Mouse (Mus musculus) megakaryocyte, embryonic 14.5 days (primary cell): ENCODE data around the gene Larp1b. TPM values are rescaled to one million over a fixed set of nuclear protein-coding genes. Genes with fewer than 3 reads are reported as not detected.

ENCODE experiments used
- H3K27me3 ChIP-seq: replicated peaks from 2 replicates; pipeline ENCODE3; 2012; ENCODE audit warnings: inconsistent platforms
- H3K36me3 ChIP-seq: replicated peaks from 2 replicates; pipeline ENCODE3; 2012; ENCODE audit warnings: low read length, inconsistent platforms, mixed read lengths
- H3K4me1 ChIP-seq: 2 replicates; pipeline ENCODE4 v1.6.1; 2012; ENCODE audit warnings: inconsistent platforms
- H3K4me3 ChIP-seq: replicated peaks from 2 replicates; pipeline ENCODE3; 2012; ENCODE audit warnings: moderate library complexity, mild to moderate bottlenecking, inconsistent platforms
- H3K9me3 ChIP-seq: 2 replicates; pipeline ENCODE4 v1.6.1; 2012; ENCODE audit warnings: inconsistent platforms
- FLI1 ChIP-seq: IDR thresholded peaks from 2 replicates; pipeline ENCODE4 v1.6.1; 2012; ENCODE audit warnings: low read length, inconsistent platforms, mixed read lengths
- GATA1 ChIP-seq: IDR thresholded peaks from 3 replicates; pipeline ENCODE4 v1.6.1; 2012; ENCODE audit warnings: mixed read lengths, low read length, inconsistent platforms, borderline replicate concordance
- polyA plus RNA-seq: library from polyadenylated mRNA; stranded (reverse); fragments of >175 nt; gene quantifications from 2 replicates; pipeline ENCODE4 v1.2.3, GENCODE M21; 2012; ENCODE audit warnings: low replicate concordance; ENCODE audit not compliant: insufficient read depth

Larp1b gene
- polyA plus RNA-seq, 1 experiment = 31.6 TPM

GRCm38 (mm10) chr3:41047838-41048237 lies 98.2 kb downstream of the Larp1b start:
- Histone ChIP-seq H3K27me3 (peaks cover 2% of the 10 kb centered on the region), H3K4me3 (no peak overlapping the region)
- TF ChIP-seq GATA1 (no peak), FLI1 (no peak)

GRCm38 (mm10) chr3:41053334-41053733 lies 103.7 kb downstream of the Larp1b start:
- Histone ChIP-seq H3K4me3 (no peak overlapping the region), H3K27me3 (peaks cover 11% of the 10 kb centered on the region), H3K4me1 (peaks cover 1% of the 10 kb centered on the region; the same call in 1 of the 2 replicates), H3K9me3 (peaks cover 11% of the 10 kb centered on the region), H3K36me3 (no peaks in the 10 kb centered on the region)
- TF ChIP-seq GATA1 = no peak
- no peak for TF ChIP-seq FLI1

More at GRCm38 (mm10) chr3:41047838-41048237, 98.2 kb downstream of the Larp1b start:
- Histone ChIP-seq H3K4me1 (peaks cover 14% of the 10 kb centered on the region), H3K9me3 (no peaks in the 10 kb centered on the region), H3K36me3 (no peaks in the 10 kb centered on the region)

- H3K9me3 ChIP-seq = peaks cover 11% of the 10 kb centered on the region
- H3K27me3 ChIP-seq = peaks cover 5% of the 10 kb centered on the region
- no peak overlapping the region for H3K4me3 ChIP-seq
- H3K4me1 ChIP-seq = peaks cover 6% of the 10 kb centered on the region
- no peak for TF ChIP-seq GATA1
- H3K36me3 ChIP-seq = peaks cover 3% of the 10 kb centered on the region
These were observed 108.8 kb downstream of the Larp1b start for GRCm38 (mm10) chr3:41058395-41058794.

- Histone ChIP-seq H3K36me3 (peaks cover 11% of the 10 kb centered on the region), H3K9me3 (peaks cover 8% of the 10 kb centered on the region), H3K27me3 (peaks cover 5% of the 10 kb centered on the region), H3K4me1 (peaks cover 9% of the 10 kb centered on the region), H3K4me3 (no peak overlapping the region)
- TF ChIP-seq GATA1 (no peak), FLI1 (no peak)
These were observed 109.6 kb downstream of the Larp1b start for GRCm38 (mm10) chr3:41059249-41059648.

GRCm38 (mm10) chr3:41061831-41062565 lies 112.4 kb downstream of the Larp1b start:
- TF ChIP-seq FLI1 (no peak), GATA1 (no peak)
- Histone ChIP-seq H3K9me3 (no peaks in the 10 kb centered on the region), H3K4me3 (no peak overlapping the region), H3K36me3 (peaks cover 36% of the 10 kb centered on the region), H3K4me1 (peaks cover 16% of the 10 kb centered on the region), H3K27me3 (peaks cover 2% of the 10 kb centered on the region)

GRCm38 (mm10) chr3:41062758-41063157 lies 113.1 kb downstream of the Larp1b start:
- Histone ChIP-seq H3K4me1 (peaks cover 22% of the 10 kb centered on the region), H3K36me3 (peaks cover 44% of the 10 kb centered on the region), H3K9me3 (no peaks in the 10 kb centered on the region), H3K27me3 (peaks cover 2% of the 10 kb centered on the region), H3K4me3 (no peak overlapping the region)
- no peak for TF ChIP-seq GATA1

- H3K4me3 ChIP-seq = no peak overlapping the region
- no peaks in the 10 kb centered on the region for H3K9me3 ChIP-seq
- TF ChIP-seq FLI1 = no peak
- no peak for TF ChIP-seq GATA1
- peaks cover 22% of the 10 kb centered on the region for H3K4me1 ChIP-seq
- peaks cover 69% of the 10 kb centered on the region for H3K36me3 ChIP-seq
- no peaks in the 10 kb centered on the region for H3K27me3 ChIP-seq
These were observed 115.7 kb downstream of the Larp1b start for GRCm38 (mm10) chr3:41065320-41065719.

GRCm38 (mm10) chr3:41070519-41070918 lies 120.9 kb downstream of the Larp1b start:
- no peaks in the 10 kb centered on the region for H3K27me3 ChIP-seq
- TF ChIP-seq GATA1 = no peak
- no peak for TF ChIP-seq FLI1
- no peak overlapping the region for H3K4me3 ChIP-seq
- H3K4me1 ChIP-seq = peaks cover 24% of the 10 kb centered on the region
- peaks cover 59% of the 10 kb centered on the region for H3K36me3 ChIP-seq
- H3K9me3 ChIP-seq = no peaks in the 10 kb centered on the region

- Histone ChIP-seq H3K4me1 (peaks cover 22% of the 10 kb centered on the region), H3K36me3 (peaks cover 26% of the 10 kb centered on the region), H3K9me3 (no peaks in the 10 kb centered on the region), H3K4me3 (no peak overlapping the region), H3K27me3 (no peaks in the 10 kb centered on the region)
- TF ChIP-seq FLI1 (no peak), GATA1 (no peak)
These were observed 125.7 kb downstream of the Larp1b start for GRCm38 (mm10) chr3:41075376-41075775.

GRCm38 (mm10) chr3:41078673-41079072 lies 129.0 kb downstream of the Larp1b start:
- Histone ChIP-seq H3K36me3 (peaks cover 17% of the 10 kb centered on the region), H3K4me1 (peaks cover 26% of the 10 kb centered on the region), H3K27me3 (no peaks in the 10 kb centered on the region), H3K4me3 (no peak overlapping the region), H3K9me3 (no peaks in the 10 kb centered on the region)
- TF ChIP-seq GATA1 (no peak), FLI1 (no peak)
